Mouse (Mus musculus): ENCODE data around the gene Rpl3l.
A peak's percentile ranks its signal among the peaks of the same experiment; 100 is the strongest.

- TF ChIP-seq CTCF (IDR thresholded peaks at IDR 0.05; ENCODE audit: borderline replicate concordance, insufficient read depth, low read length) (no peak), POLR2A (IDR thresholded peaks at IDR 0.05; ENCODE audit: low read depth, low read length) (peak; percentile 98)
Measured at GRCm38 (mm10) chr17:24719494-24720222, 8.0 kb upstream of the Rpl3l start.
